Mouse (Mus musculus): Measurements from ENCODE around the gene Aida. TPM values are rescaled to one million over a fixed set of nuclear protein-coding genes. Genes with fewer than 3 reads are reported as not detected.
"Not testable (repeated sequence)": the region's sequence is repeated elsewhere in the genome, so short reads cannot be mapped to it uniquely, and the experiment has no call there.

Aida gene
- 10 to 100 TPM; 26.1 to 31.3 TPM for total RNA-seq (2021)

- intact Hi-C loops (cut with DNase I) = no loop called here
- no peak for DNase-seq
Observed at GRCm38 (mm10) chr1:183296465-183296864, at the start of gene Aida. Aida (plus strand) TSS chr1:183296590.

- no peak for DNase-seq
- intact Hi-C loops (cut with DNase I) = no loop called here
Observed at GRCm38 (mm10) chr1:183248144-183248543, 48.2 kb upstream of the Aida start.

- intact Hi-C loops (cut with DNase I) = no loop called here
- DNase-seq = no peak
Observed at GRCm38 (mm10) chr1:183250612-183251011, 45.8 kb upstream of the Aida start.

- no peak for DNase-seq
- intact Hi-C loops (cut with DNase I) = no loop called here
Observed at GRCm38 (mm10) chr1:183251818-183252217, 44.6 kb upstream of the Aida start.

GRCm38 (mm10) chr1:183252574-183252973, 43.8 kb upstream of the Aida start:
- intact Hi-C loops (cut with DNase I) = no loop called here
- no peak for DNase-seq

GRCm38 (mm10) chr1:183264145-183265008, 32.0 kb upstream of the Aida start:
- peak; percentile 11 to 18 for DNase-seq
- intact Hi-C loops (cut with DNase I) = no loop called here

GRCm38 (mm10) chr1:183265921-183266467, 30.4 kb upstream of the Aida start:
- no peak for DNase-seq
- intact Hi-C loops (cut with DNase I) = no loop called here

GRCm38 (mm10) chr1:183267666-183268065, 28.7 kb upstream of the Aida start:
- no peak for DNase-seq
- intact Hi-C loops (cut with DNase I) = no loop called here

GRCm38 (mm10) chr1:183272867-183273818, 23.2 kb upstream of the Aida start:
- intact Hi-C loops (cut with DNase I) = loop anchor here (10.0 kb wide), 1 partner anchor 718 kb away; no protein-coding TSS in a partner anchor
- DNase-seq = no peak

- DNase-seq = no peak
- intact Hi-C loops (cut with DNase I) = loop anchor here (10.0 kb wide), 1 partner anchor 720 kb away; no protein-coding TSS in a partner anchor
Observed at GRCm38 (mm10) chr1:183274385-183274784, 22.0 kb upstream of the Aida start.

- DNase-seq = no peak
- intact Hi-C loops (cut with DNase I) = loop anchor here (10.0 kb wide), 1 partner anchor 721 kb away; no protein-coding TSS in a partner anchor
Observed at GRCm38 (mm10) chr1:183275763-183276162, 20.6 kb upstream of the Aida start.

GRCm38 (mm10) chr1:183288351-183288750, 8.0 kb upstream of the Aida start:
- intact Hi-C loops (cut with DNase I) = no loop called here
- DNase-seq = no peak

GRCm38 (mm10) chr1:183289576-183289975, 6.8 kb upstream of the Aida start:
- intact Hi-C loops (cut with DNase I) = no loop called here
- DNase-seq = no peak

- intact Hi-C loops (cut with DNase I) = no loop called here
- peak; percentile 97 to 99 for DNase-seq
Observed at GRCm38 (mm10) chr1:183296877-183297383, 540 bp downstream of the Aida start, which contains the start of gene Brox. Brox (minus strand) TSS chr1:183297269.

- intact Hi-C loops (cut with DNase I) = no loop called here
- DNase-seq = peak in 1 of 2 experiments; percentile 50
Observed at GRCm38 (mm10) chr1:183297473-183297885, 1.1 kb downstream of the Aida start.

GRCm38 (mm10) chr1:183297886-183298489, 1.6 kb downstream of the Aida start:
- peak; percentile 41 to 62 for DNase-seq
- intact Hi-C loops (cut with DNase I) = no loop called here

GRCm38 (mm10) chr1:183299161-183299560, 2.8 kb downstream of the Aida start:
- DNase-seq = peak; percentile 88 to 97
- intact Hi-C loops (cut with DNase I) = no loop called here

GRCm38 (mm10) chr1:183307555-183307954, 11.2 kb downstream of the Aida start:
- DNase-seq = no peak
- intact Hi-C loops (cut with DNase I) = no loop called here

- no peak for DNase-seq
Observed at GRCm38 (mm10) chr1:183308476-183308875, 12.1 kb downstream of the Aida start.

GRCm38 (mm10) chr1:183309601-183310000, 13.2 kb downstream of the Aida start:
- DNase-seq; intact Hi-C loops (cut with DNase I): not testable (repeated sequence)

More at GRCm38 (mm10) chr1:183308476-183308875, 12.1 kb downstream of the Aida start:
- intact Hi-C loops (cut with DNase I) = no loop called here
